Mouse (Mus musculus) B cell, adult 62 days (primary cell): Measurements from ENCODE around the gene Chkb. TPM values are rescaled to one million over a fixed set of nuclear protein-coding genes. Genes with fewer than 3 reads are reported as not detected.

Experiments
- total RNA-seq: library from RNA; stranded (reverse); gene quantifications from 4 replicates; pipeline ENCODE4 v1.2.4, GENCODE M21; 2023

Gene Chkb
- total RNA-seq: 289 to 340 TPM (median 320 TPM) in 4 replicates

DNA sequence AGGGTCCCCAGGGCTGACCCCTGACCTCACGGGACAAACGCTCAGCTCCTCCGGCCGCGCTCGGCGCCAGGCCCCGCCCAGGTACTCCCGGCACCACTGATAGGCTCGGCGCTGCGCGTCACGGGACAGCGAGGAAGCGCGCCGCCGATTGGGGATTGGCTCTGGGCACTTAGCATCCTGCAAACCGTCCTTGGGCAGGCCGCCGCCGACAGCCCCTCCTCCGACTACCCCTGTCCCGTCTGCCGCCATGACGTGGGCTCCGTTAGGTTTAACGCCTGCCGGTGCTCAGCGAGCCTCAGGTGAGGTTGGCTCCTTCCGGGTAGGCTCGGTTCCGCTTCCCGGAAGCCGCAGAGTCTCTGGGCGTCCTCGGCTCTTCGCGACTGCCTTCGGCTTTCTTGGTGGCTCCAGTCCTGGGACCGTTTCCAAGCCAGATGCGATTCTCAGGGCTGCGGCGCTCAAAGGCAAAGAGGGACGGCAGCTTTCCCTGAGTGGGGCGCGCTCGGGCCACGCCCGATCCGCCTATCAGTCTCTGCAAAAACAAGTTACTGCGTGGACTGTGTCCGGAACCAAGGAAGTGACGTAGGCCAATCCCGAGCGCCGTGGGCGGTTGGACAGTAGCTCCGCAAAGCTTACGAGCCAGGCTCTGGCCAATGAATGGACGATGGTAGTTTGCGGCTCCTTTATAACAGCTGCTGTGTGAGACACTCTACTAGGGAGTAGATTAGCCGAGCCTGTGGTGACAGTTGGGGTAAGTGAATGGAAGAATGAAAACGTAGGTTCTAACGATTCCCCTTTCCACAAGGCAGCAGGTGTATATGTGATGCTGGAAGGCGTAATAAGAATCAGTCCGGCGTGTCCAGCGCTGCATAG is at the start of gene Chkb, which contains the start of the genes C730034F03Rik and Gm44502:
Gene Chkb, minus strand, starts transcription at position 557 of the 870 bp plus-strand sequence.
Gene C730034F03Rik, plus strand, starts transcription at position 238 of the 870 bp plus-strand sequence.
Gene Gm44502, minus strand, starts transcription at position 345 of the 870 bp plus-strand sequence.

GRCm38 (mm10) chr15:89477091-89477491 is 47.4 kb upstream of the Chkb start, which contains the start of gene Arsa:
Gene Arsa, minus strand, starts transcription at chr15:89477425.

GRCm38 (mm10) chr15:89453865-89454478 is 24.3 kb upstream of the Chkb start, which contains the start of gene Mapk8ip2:
Gene Mapk8ip2, plus strand, starts transcription at chr15:89453913.

GRCm38 (mm10) chr15:89425711-89426121 is 4.0 kb downstream of the Chkb start, which contains the start of gene Cpt1b:
Gene Cpt1b, minus strand, starts transcription at chr15:89425863.

GRCm38 (mm10) chr15:89410118-89410517 is 19.6 kb downstream of the Chkb start, which contains the start of gene Syce3:
Gene Syce3, minus strand, starts transcription at chr15:89410503.

DNA sequence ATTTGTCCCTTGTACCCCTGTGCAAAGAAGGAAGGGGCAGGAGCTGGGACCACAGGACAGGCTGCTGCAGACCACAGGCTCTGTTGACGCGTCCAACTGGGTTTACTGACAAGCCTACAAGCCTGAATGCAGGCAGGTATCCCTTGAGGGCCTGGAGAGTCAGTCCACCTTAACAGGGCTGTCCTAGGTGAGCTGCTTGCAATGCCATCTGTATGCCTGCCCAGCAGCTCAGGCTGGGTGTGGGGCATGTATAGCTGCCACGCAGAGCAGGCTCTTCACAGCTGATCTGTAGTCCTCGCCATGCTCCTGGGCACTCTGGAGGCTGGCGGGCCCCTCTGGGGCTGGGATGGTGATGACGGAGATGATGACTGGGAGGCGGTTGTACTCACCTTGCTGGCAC is 45.1 kb downstream of the Chkb start, which contains the start of gene Klhdc7b:
Gene Klhdc7b, plus strand, starts transcription at position 301 of the 400 bp plus-strand sequence.

GRCm38 (mm10) chr15:89378831-89379401 is 50.8 kb downstream of the Chkb start, which contains the start of gene Odf3b:
Gene Odf3b, minus strand, starts transcription at chr15:89379282.

GRCm38 (mm10) chr15:89376957-89377356 is 52.8 kb downstream of the Chkb start, which contains the start of gene Tymp:
Gene Tymp, minus strand, starts transcription at chr15:89377039.

Other genes with a start within 250 kb of the Chkb start
- gene Plxnb2, start 249.1 kb downstream of the Chkb start, total RNA-seq: 9.1 to 12.3 TPM (median 11.3 TPM) in 4 replicates
- gene Dennd6b, start 233.4 kb downstream of the Chkb start, total RNA-seq: 29.9 to 37.7 TPM (median 32.6 TPM) in 4 replicates
- gene Ppp6r2, start 218.4 kb downstream of the Chkb start, total RNA-seq: 53.3 to 62.4 TPM (median 58.4 TPM) in 4 replicates
- gene Sbf1, start 114.6 kb downstream of the Chkb start, total RNA-seq: 238 to 267 TPM (median 247 TPM) in 4 replicates
- gene Adm2, start 107.2 kb downstream of the Chkb start, total RNA-seq: not detected in 4 replicates
- not detected in 4 replicates for gene Miox, start 95.5 kb downstream of the Chkb start, total RNA-seq
- gene Lmf2, start 74.2 kb downstream of the Chkb start, total RNA-seq: 38.4 to 46.3 TPM (median 41.9 TPM) in 4 replicates
- gene Ncaph2, start 74.2 kb downstream of the Chkb start, total RNA-seq: 121 to 132 TPM (median 123 TPM) in 4 replicates
- gene Sco2, start 56.1 kb downstream of the Chkb start, total RNA-seq: 14.3 to 17.6 TPM (median 15.7 TPM) in 4 replicates
- gene Tymp, start 52.9 kb downstream of the Chkb start, total RNA-seq: 0.50 to 1.0 TPM (median 0.87 TPM) in 4 replicates
- not detected in 4 replicates for gene Odf3b, start 50.6 kb downstream of the Chkb start, total RNA-seq
- not detected in 4 replicates for gene Klhdc7b, start 45.0 kb downstream of the Chkb start, total RNA-seq
- not detected in 4 replicates for gene Syce3, start 19.4 kb downstream of the Chkb start, total RNA-seq
- gene Cpt1b, start 4.0 kb downstream of the Chkb start, total RNA-seq: 7.6 to 14.5 TPM (median 12.0 TPM) in 4 replicates
- gene C730034F03Rik, start 319 bp downstream of the Chkb start, total RNA-seq: 10.8 to 14.3 TPM (median 13.9 TPM) in 4 replicates
- gene Gm44502, start 212 bp downstream of the Chkb start, total RNA-seq: 0.72 TPM in 1 of 4 replicates, not detected in the others
- gene Mapk8ip2, start 24.0 kb upstream of the Chkb start, total RNA-seq: 0.13 TPM in 1 of 4 replicates, not detected in the others
- gene Arsa, start 47.5 kb upstream of the Chkb start, total RNA-seq: 15.0 to 18.5 TPM (median 17.2 TPM) in 4 replicates
- not detected in 4 replicates for gene Shank3, start 69.7 kb upstream of the Chkb start, total RNA-seq
- gene Acr, start 138.4 kb upstream of the Chkb start, total RNA-seq: not detected in 4 replicates
- 3.4 to 4.7 TPM (median 4.1 TPM) in 4 replicates for gene Rabl2, start 162.0 kb upstream of the Chkb start, total RNA-seq